Mouse (Mus musculus) adrenal gland, postnatal 25 days (tissue): ENCODE measurements at regions not wholly inside any gene's neighbourhood (a gene's known extent, or its start where the extent isn't known, plus 50 kb on each side); places are given as distances from the start of the nearest gene placed in this dataset.

Experiments
- DNase-seq: peaks from one replicate; pipeline ENCODE4 v3.0.0; 2021; ENCODE audit warnings: mixed read lengths

GRCm38 (mm10) chr6:14358280-14358679, 396.8 kb downstream of the Ppp1r3a start:
- no peak for DNase-seq
